Mouse (Mus musculus) testis, postnatal 14 days (tissue): Measurements from ENCODE around the gene Rmi2.
"Not testable (repeated sequence)": the region's sequence is repeated elsewhere in the genome, so short reads cannot be mapped to it uniquely, and the experiment has no call there.

Experiments
- DNase-seq: peaks from one replicate; pipeline ENCODE4 v3.0.0; 2021; ENCODE audit warnings: low spot score

The Rmi2 gene

DNA sequence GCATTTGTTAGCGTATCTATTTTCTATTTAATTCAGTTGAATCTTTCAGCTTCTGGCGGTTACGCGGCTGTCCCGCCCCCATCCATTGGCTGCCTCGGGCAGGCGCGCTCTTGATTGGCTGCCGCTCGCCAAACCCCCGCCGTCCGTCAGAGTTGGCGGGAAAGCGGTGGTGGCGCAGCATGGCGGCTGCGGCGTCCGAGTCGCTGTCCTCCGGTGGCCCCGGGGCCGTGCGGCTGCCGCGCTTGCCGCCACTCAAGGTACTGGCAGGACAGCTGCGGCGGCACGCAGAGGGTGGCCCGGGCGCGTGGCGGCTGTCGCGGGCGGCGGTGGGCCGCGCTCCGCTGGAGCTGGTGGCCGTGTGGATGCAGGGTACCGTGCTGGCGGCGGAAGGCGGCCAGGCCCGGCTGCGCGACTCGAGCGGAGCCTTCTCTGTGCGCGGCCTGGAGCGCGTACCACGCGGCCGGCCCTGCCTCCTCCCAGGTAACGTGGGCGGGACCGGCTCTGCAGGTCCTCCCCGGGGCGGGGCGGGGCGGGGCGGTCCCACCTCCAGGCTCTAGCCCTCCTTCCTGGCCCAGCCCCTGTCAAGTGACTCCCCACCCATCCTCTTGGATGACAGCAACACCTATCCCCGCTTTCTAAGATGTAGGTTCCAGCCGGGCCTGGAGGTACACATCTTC is at the start of gene Rmi2:
Gene Rmi2, plus strand, starts transcription at position 149 of the 677 bp plus-strand sequence.
- peak; percentile 91 for DNase-seq

DNA sequence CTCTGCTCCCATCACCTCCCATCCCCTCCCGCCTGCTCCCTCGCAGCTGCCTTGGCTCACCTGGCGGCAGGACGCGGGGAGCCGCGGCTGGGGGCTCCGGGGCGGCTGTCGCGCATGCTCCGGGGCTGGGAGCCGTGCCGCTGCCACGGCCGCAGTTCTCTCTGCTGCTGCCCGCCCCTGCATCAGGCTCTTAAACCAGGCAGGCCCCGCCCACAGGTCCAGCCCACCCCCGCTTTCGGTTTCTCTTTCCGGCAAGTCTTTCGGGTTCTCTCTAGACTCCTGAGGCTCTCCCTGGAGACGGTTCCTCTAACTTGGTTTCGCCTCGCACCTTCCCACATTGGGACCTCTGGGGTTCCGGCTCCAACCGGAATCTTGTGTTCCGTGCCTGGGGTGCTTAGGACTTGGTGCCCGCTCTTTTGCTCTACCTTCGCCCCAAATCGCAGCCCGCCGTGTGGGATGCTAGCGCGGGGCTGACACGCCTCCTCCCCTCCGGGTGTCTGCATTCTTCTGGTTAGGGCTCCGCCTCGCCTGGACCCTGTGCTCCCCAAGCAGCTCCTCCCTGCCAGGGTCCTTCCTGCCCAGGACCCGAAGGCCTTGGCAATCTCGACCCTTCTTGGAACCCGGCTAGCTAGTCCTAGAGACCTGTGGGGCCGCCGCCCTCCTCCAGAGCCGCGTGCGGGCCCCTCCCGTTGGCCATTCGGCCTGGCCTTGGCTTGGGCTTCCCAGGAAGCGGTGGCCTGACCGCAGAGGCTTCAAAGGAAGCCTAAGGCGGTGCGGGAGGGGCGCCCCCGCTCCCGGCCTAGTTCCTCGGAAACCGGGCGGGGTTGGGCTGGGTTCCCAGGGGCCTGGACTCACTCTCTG is 49.3 kb upstream of the Rmi2 start, which contains the start of gene Socs1:
Gene Socs1, minus strand, starts transcription at position 166 of the 861 bp plus-strand sequence.
- DNase-seq, result peak; percentile 88

DNA sequence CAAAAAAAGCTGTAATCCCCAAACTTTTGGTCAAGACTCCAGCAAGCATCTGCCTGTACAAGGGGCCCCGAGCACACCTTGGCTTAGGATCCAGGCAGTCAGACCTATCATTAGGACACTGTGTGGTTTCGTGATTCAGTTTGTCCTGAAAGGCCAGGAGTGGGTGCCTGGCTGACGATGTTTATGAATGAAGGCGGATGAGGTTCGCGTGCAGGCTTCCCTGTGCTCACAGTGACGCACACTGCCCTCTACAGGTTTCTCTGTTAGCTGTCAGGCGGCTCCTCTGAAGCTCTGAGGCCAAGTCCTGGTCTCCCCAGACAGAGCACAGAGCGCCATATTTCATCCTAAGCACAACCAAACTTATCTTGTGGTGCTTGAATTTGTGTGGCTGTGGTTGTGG is 48.6 kb upstream of the Rmi2 start:
- DNase-seq, result peak; percentile 85

DNA sequence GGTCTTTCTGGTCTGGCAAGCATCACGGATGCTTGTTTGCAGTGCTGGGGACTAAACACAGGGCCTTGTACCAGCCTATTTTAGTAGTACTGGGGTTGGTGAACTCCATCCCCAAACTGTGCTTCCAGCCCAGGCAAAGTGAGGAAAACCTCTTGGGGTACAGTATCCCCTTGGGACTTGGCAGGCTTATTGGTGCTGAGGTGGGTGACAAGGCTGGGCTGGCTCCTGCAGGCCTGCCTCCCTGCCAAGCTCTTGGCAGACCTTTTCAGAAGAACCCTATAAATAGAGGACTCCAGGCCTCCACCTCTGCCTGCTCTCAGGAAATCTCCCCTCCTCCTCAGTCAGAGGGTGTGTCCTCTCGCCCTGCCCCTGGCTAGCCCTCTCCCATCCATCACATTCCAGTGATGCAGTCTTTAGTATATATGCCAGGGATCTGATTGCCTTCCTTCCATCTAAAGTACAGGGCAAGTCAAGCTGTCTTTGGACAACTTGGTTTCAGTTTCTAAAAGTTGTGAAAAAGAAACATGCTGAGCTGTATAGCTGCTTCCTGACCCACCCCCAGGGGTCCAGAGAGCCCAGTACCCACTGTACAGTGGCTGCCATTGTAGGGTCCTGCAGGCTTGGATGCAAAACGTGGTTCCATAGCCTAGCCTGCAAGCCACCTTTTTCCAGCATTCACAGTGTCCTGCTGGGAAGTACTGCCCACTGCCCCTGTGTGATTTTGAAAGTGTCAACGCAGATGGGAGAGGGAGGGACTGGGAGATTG is 47.9 kb upstream of the Rmi2 start:
- no peak for DNase-seq

DNA sequence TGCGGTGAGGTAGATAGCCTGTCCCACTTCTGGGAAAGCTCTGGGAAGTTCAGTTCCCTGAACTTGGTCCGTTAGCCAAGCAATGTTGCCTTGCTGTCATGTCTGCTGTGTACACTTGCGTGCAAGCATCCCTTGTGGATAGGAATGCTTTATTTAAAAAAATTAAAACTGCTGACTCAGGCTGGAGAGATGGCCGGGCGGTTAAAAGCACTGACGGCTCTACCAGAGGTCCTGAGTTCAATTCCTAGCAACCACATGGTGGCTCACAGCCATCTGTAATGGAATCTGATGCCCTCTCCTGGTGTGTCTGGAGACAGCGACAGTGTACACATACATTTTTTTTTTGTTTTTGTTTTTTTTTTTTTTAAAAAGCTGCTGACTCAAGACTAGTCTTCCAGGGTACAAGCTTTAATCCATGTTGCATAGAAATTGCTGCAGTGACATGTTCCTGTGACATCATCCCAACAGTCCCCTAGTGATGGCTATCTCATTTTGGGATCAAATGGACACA is 47.3 kb upstream of the Rmi2 start:
- DNase-seq, result no peak

DNA sequence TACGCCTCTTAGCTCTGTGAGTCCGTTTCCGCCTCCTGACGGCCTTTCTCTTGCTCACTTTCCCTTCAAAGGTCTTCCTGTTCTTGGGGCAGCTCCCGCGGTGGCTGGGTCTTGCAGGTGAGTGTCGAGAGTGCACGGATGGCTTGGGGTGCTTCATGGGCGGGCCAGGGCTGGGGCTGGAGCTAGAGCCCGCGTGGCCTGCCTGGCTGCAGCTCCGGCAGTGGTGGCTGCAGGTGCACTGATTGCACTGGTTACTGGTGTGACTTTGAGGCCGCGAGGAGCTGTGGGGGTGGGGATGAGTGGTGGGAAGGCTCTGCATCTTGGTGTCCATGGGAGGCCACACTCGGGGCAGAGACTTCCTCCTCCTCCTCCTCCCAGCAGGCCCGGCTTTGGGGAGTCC is 46.6 kb upstream of the Rmi2 start, which contains the start of gene Tnp2:
Gene Tnp2, minus strand, starts transcription at position 390 of the 400 bp plus-strand sequence.
- DNase-seq, result no peak

DNA sequence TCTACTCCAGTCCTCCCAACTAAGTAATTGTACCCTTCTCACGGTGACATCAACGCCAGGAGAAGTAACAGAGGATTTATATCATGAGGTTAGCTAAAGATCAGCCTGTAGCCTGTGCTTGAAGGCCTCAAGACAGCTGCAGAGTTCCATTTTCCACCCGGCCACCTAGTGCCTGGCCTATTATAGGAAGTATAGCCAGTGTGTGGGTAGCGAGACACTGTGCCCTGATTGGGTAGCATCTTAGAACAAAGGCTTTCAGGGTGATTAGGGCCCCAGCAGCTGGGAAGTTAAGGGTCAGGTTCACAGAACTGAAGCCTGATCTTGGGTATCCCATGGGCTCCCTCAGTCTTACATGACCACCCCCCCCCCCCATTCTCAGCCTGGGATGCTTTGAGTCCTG is 46.0 kb upstream of the Rmi2 start:
- DNase-seq, result no peak

DNA sequence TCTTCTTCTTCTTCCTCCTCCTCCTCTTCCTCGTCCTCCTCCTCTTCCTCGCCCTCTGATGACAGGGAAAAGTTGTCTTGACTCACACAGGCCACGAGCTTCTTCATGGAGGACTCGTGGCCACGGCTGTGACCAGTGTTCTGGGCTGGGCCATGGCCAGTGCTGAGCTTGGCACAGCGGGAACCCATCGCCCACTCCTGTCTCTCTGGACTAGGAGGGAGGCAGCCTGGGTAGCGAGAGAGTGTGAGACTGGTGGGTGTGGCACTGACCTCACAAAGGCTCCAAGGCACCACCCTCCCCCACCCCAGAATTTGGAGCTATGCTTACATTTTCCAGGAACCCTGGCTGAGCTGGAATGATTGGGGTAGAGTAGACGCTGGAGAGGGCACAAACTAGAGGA is 44.2 kb upstream of the Rmi2 start, which contains the start of gene Prm3:
Gene Prm3, minus strand, starts transcription at position 213 of the 400 bp plus-strand sequence.
- no peak for DNase-seq

DNA sequence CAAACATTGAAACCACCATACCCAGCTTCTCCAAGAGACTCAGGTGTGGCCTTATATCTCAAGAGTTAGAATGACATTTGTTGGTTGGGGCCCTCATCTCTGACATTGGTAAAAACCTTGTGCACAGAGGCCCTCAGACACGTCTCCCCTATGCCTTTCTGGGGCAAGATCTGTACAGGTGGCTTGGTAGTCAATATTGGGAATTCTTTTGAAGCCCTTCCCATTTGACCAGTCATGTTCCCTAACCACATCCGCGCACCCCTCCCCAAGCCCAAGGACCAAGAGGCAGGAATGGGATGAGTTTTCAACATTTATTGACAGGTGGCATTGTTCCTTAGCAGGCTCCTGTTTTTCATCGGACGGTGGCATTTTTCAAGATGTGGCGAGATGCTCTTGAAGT is 38.8 kb upstream of the Rmi2 start, which contains the start of gene Prm2:
Gene Prm2, minus strand, starts transcription at position 101 of the 400 bp plus-strand sequence.
- DNase-seq, result no peak

DNA sequence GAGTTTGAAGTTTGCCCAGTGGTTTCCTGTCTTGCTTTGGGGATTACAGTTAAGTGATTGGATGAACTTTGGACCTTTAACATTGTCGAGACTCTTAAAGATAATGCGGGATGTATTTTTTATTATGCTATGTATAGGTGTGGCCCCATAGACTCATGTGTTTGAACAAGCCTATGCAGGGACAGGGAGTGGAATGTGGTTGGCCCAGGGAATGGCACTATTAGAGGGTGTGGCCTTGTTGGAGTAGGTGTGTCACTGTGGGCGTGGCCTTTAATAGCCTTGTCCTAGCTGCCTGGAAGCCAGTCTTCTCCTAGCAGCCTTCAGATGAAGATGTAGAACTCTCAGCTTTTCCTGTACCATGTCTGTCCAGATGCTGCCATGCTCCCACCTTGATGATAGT is 32.4 kb upstream of the Rmi2 start:
- not testable (repeated sequence) for DNase-seq

DNA sequence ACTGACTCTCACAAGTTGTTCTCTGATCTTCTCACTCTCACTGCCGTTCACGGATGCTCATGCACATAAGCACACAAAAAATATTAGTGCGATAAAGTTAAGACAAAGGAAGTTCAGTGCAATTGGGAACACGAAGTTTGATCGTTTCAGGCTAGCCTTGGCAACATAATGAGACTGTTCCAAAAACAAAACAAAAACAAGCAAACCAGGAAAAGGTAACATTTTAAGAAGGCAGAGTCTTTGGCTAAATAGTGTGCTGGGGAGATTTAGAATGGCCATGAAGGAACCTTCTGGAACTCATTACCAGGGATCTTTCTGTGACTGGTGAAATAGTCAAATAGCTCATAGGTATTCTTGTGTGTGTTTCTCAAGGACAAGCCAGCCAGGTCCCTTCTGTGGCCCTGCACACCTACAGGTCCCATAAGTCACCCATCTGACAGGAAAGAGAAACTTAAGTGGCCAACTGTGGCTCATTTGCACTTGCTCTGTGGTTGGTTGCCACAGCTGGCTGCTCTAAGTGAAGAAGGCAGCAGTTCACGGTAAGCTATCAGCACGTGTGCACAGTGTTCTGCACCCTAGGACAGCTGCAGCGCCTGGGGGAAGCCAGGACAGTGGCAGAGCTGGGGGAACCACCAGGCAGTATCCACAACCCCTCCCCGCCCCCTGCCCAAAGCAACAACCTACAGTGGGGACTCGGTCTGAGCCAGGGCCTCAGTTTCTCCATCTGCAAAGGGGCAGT is 28.9 kb upstream of the Rmi2 start, which contains the start of gene Prm1:
Gene Prm1, minus strand, starts transcription at position 51 of the 739 bp plus-strand sequence.
- DNase-seq, result no peak

DNA sequence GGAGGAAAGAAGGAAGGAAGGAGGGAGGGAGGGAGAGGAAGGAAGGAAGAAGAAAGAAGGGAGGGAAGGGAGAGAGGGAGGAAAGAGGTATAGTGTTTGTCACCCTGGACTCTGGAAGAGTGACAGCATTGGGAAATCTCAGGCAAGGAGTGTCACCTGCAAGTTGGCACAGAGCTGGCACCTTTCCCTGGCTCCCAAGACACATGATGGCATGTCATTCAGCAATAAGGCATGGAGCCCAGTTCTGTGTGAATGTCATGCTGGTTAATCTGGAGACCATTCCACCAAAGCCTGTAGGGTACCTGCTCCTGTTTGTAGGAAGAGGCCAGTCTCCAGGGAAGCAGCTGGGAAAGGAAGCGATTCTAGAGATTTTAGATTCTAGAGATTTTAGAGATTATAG is 24.5 kb upstream of the Rmi2 start:
- no peak for DNase-seq

DNA sequence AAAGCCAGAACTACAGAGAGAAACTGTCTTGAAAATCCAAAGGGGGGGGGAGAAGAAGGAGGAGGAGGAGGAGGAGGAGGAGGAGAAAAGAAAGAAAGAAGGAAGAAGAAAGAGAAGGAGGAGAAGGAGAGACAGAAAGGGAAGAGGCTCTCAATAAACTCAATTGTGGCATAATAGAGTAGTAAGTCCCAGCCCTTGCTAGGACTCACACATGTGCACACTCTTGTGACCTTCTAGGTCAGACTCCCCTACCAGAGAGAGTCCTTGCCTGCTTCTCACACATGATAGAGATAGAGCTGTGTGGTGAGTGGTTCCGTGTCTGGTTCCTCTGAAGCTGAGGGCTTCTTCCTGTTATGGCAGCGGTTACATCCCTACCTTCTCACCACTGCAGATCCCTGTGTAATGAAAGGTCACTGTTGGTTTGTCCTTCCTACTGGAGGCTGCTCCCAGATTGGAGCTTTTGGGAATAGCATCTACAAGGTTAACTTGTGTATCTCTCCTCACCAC is 21.9 kb upstream of the Rmi2 start, which contains the start of gene Gm11172:
Gene Gm11172, plus strand, starts transcription at position 51 of the 507 bp plus-strand sequence.
- no peak for DNase-seq

DNA sequence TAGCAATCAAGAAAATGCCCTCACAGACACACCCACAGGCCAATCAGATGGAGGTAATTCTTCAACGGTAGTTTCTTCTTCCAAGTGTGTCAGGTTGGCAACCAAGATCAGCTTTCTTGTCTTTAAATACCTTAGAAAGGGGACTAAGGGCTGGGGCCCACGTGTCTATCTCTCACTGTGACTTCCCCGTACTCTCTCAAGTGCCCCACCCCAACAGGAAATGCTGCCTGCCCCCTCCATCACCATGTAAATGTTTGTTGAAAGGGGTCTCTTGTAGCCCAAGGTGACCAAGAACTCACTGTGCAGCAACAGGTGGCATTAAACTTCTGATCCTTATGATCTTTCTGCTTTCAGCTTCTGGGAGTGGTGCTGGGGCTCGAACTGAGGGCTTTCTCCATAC is 21.1 kb upstream of the Rmi2 start:
- DNase-seq, result no peak

DNA sequence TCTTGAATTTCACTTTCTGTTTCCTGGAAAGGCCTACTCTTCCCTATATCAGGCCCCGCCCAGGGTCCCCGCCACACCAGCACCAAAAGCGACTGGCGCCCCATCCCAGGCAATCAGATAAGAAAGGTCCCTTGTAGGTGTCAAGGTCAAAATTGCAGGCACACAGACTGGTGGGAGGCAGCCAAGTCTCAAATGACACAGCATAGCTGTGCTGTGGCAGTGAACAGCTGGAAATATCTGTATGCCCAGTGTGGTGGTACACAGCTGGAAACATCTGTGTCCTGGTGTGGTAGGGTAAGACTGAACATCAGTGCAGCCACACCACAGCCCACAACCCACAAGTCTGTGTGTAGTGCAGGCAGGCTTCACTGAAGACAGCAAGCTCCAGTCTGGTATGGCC is 20.0 kb upstream of the Rmi2 start:
- no peak for DNase-seq

DNA sequence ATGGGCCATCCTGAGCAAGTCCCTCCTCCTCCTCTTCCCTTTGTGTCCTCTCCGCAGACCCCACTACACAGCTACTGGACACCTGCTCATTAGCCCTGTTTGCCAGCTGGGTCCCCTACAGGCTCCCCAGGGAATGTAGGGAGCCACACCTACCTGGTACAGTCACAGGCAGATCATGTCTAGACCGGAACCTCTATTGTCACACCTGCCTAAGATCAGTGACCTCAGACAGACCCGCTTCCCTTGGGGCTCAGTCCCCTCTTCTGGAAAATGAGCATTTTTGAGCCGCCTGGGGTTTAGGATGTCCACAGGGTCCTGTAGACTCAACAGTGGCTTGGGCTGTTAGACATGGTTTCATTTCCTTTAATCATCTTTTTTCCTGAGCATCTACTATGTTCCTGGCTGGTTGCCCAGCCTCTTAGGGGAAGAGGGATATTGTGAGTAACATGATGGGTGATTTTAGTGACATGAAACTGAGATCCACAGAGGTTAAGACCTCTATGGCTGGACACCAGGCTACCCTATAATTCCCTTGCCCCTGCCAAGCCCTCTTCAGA is 16.2 kb upstream of the Rmi2 start:
- DNase-seq, result no peak

DNA sequence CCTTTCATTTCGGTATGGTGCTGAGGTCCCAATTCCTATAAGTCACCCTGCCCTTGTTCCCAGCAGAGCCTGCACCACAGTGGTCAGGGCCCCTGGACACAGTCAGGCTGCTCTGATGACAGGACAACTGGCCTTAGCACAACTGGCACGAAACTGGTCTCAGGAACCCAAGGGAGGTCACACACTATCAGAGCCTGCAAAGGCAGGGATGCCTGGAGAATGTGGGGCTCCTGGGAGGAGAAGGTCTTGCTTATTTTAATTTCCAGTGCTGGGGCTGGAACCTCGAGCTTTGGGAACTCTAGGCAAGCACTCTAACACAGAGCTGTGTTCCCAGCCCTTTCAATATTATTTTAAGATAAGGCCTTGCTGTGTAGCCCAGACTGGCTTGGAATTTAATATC is 14.9 kb upstream of the Rmi2 start:
- DNase-seq, result no peak

DNA sequence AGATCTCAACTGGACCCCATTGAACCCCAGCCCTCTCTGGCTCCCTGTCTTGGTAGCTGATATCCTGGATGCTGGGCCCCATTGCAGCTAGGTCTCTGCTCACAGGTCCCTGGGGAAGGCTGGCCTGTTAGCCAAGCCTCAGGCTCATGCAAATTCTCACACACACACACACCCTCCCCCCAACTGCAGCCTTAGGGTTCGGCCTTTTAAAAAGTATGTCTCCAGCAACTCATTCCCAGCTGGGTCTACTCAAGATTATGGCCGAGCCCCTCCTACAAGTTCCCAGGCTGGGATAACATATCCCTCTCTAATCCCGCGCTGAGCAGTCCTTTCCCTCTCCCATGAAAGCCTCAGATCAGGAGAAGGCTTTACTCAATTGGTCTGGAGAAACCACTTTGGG is 13.5 kb upstream of the Rmi2 start:
- no peak for DNase-seq

DNA sequence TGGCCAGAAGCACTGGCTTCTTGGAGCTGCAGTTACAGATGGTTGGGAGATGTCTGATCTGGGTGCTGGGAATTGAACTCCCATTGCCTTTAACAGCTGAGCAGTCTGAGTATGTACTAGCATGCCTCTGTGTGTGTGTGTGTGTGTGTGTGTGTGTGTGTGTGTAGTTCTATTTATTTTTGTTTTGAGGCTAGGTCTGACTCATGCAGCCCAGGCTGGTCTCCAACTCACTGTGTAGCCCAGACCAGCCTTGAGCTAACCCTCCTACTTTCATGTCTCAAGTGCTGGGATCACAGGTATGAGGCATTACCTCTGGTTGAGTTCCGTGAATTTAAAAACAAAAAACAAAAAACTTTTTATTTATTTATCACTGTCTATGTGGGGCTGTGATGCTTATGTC is 10.3 kb upstream of the Rmi2 start:
- no peak for DNase-seq

DNA sequence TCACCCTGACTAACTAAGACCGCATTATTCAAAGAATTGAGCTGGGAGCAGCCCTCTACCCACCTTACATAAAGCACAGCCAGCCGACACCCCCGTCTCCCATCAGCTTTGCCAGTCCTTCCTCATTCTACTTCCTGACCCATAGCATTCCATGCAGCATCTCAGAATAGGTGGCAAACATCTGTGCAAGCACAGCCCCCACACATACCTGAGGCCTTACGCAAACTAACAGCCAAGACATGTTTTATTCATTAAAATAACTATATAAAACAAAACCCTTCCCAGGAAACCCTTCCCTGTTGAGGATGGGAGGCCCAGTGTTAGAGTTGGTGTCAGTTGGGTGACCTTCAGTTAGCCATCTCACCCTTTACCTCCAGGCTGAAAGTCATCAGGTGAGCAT is 9.0 kb upstream of the Rmi2 start:
- no peak for DNase-seq

DNA sequence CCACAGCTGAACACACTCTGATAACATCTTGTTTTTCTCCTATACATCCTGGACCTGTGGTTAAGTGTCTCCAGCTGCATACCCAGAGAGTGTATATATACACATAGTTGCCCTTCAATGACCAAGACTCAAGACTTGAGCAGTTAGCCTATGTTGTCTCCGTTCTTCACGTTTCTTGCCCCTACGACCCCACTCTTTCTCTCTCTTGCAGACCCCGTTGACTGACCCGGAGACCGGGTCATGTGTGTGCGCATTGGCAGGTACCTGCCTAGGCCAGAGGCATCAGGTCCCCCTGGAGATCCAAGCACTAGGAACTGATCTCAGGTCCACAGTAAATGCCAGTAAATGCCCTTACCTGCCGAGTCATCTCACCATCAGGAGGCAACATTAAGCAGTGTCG is 7.6 kb upstream of the Rmi2 start:
- DNase-seq, result no peak
